Mouse (Mus musculus) spleen, adult 2 months (tissue): ENCODE results near the gene Osbp. TPM values are rescaled to one million over a fixed set of nuclear protein-coding genes. Genes with fewer than 3 reads are reported as not detected.
A peak's percentile ranks its signal among the peaks of the same experiment; 100 is the strongest.
"Not testable (repeated sequence)": the region's sequence is repeated elsewhere in the genome, so short reads cannot be mapped to it uniquely, and the experiment has no call there.

Experiments
- DNase-seq, 2 experiments: peaks; one replicate each; pipeline versions ENCODE4 v3.0.0 to v3.0.0-alpha.2; 2012 to 2021; ENCODE audit warnings: low spot score in 2 of 2, low read depth in 1 of 2
- H3K27ac ChIP-seq: fragments of 200-500 bp; 2 replicates; pipeline ENCODE4 v1.5.1; 2012; ENCODE audit warnings: low read length, inconsistent platforms; ENCODE audit not compliant: insufficient read depth
- H3K27me3 ChIP-seq: fragments of 200-500 bp; 2 replicates; pipeline ENCODE4 v1.6.1; 2012; ENCODE audit warnings: mild to moderate bottlenecking, moderate library complexity, low read length, inconsistent platforms; ENCODE audit not compliant: control insufficient read depth, insufficient read depth
- H3K36me3 ChIP-seq: fragments of 200-500 bp; 2 replicates; pipeline ENCODE4 v1.6.1; 2012; ENCODE audit warnings: mild to moderate bottlenecking, low read length, inconsistent platforms; ENCODE audit not compliant: control insufficient read depth, insufficient read depth
- H3K4me1 ChIP-seq: fragments of 200-500 bp; 2 replicates; pipeline ENCODE4 v1.6.1; 2011; ENCODE audit warnings: inconsistent platforms; ENCODE audit not compliant: control insufficient read depth, insufficient read depth, insufficient read length
- H3K4me3 ChIP-seq: fragments of 200-500 bp; 2 replicates; pipeline ENCODE4 v1.5.1; 2011; ENCODE audit warnings: mild to moderate bottlenecking, inconsistent platforms; ENCODE audit not compliant: insufficient read depth, insufficient read length; ENCODE audit errors: extremely low read depth
- CTCF ChIP-seq: fragments of 200-500 bp; IDR thresholded peaks from 2 replicates; pipeline ENCODE4 v1.5.1; 2011; ENCODE audit warnings: mild to moderate bottlenecking, inconsistent platforms; ENCODE audit not compliant: insufficient read depth, insufficient read length, insufficient replicate concordance; ENCODE audit errors: extremely low read depth
- POLR2A ChIP-seq: fragments of 200-500 bp; IDR thresholded peaks from 2 replicates; pipeline ENCODE4 v1.6.1; 2011; ENCODE audit warnings: low read depth, low read length, inconsistent platforms
- WGBS: fragments of 180-500 bp; shearing (Covaris S2); methylation state at CpG from one replicate; pipeline ENCODE4 v1.1.7; 2018; 5-methylcytosine and 5-hydroxymethylcytosine counted together
- polyA plus RNA-seq: library from polyadenylated mRNA; depleted of rRNA; stranded (reverse); fragments of >200 nt; gene quantifications from 2 replicates; pipeline ENCODE4 v1.2.3, GENCODE M21; 2012; rRNA removed

Gene Osbp
- polyA plus RNA-seq, result 9.5 and 9.6 TPM in 2 replicates

- H3K27ac ChIP-seq, result peak within 1 kb of the TSS; percentile 78
Observed at GRCm38 (mm10) chr19:11965023-11965942, at the start of gene Osbp. Osbp (plus strand) TSS chr19:11965941.

GRCm38 (mm10) chr19:11922068-11922467, 43.7 kb upstream of the Osbp start:
- no peaks in the 10 kb centered on the region for H3K4me1 ChIP-seq
- peaks cover 39% of the 10 kb centered on the region for H3K36me3 ChIP-seq
- 97% methylated on average over 1 of the region's 1 CpGs for WGBS
- no peak overlapping the region for H3K27ac ChIP-seq
- TF ChIP-seq CTCF, result no peak
- TF ChIP-seq POLR2A, result no peak
- no peak overlapping the region for H3K4me3 ChIP-seq
- no peaks in the 10 kb centered on the region for H3K27me3 ChIP-seq
- DNase-seq, result no peak

More at GRCm38 (mm10) chr19:11965023-11965942, at the start of gene Osbp:
- WGBS, result under 1% methylated on average over 59 of the region's 59 CpGs
- peak; percentile 99 to 100 for DNase-seq
- Histone ChIP-seq H3K4me3 (peak within 1 kb of the TSS; percentile 79), H3K4me1 (no peaks in the 10 kb centered on the region), H3K27me3 (no peaks in the 10 kb centered on the region), H3K36me3 (no peaks in the 10 kb centered on the region)
- TF ChIP-seq CTCF (no peak), POLR2A (peak; percentile 79)

GRCm38 (mm10) chr19:11922515-11922914, 43.2 kb upstream of the Osbp start:
- H3K27ac ChIP-seq, DNase-seq, H3K4me1 ChIP-seq, H3K27me3 ChIP-seq, H3K4me3 ChIP-seq: not testable (repeated sequence)
- WGBS, result 97% methylated on average over 2 of the region's 2 CpGs
- H3K36me3 ChIP-seq, result peaks cover 42% of the 10 kb centered on the region

- no peak for DNase-seq
- 90% methylated on average over 2 of the region's 2 CpGs for WGBS
- Histone ChIP-seq H3K27ac (no peak overlapping the region), H3K36me3 (peaks cover 50% of the 10 kb centered on the region), H3K4me1 (no peaks in the 10 kb centered on the region), H3K27me3 (no peaks in the 10 kb centered on the region), H3K4me3 (no peak overlapping the region)
- no peak for TF ChIP-seq POLR2A
- no peak for TF ChIP-seq CTCF
Observed at GRCm38 (mm10) chr19:11926380-11926779, 39.4 kb upstream of the Osbp start.

- Histone ChIP-seq H3K4me3 (no peak overlapping the region), H3K4me1 (no peaks in the 10 kb centered on the region), H3K27me3 (no peaks in the 10 kb centered on the region), H3K27ac (no peak overlapping the region), H3K36me3 (peaks cover 50% of the 10 kb centered on the region)
- WGBS, result 81% methylated on average over 4 of the region's 4 CpGs
- DNase-seq, result no peak
- TF ChIP-seq CTCF (no peak), POLR2A (no peak)
Observed at GRCm38 (mm10) chr19:11928025-11928748, 37.6 kb upstream of the Osbp start.

GRCm38 (mm10) chr19:11946460-11946859, 19.3 kb upstream of the Osbp start:
- H3K27ac ChIP-seq, DNase-seq: not testable (repeated sequence)
- 96% methylated on average over 9 of the region's 9 CpGs for WGBS

GRCm38 (mm10) chr19:11949878-11950277, 15.9 kb upstream of the Osbp start:
- Histone ChIP-seq H3K4me3 (no peak overlapping the region), H3K36me3 (peaks cover 3% of the 10 kb centered on the region; the same call in 1 of the 2 replicates), H3K4me1 (no peaks in the 10 kb centered on the region), H3K27me3 (no peaks in the 10 kb centered on the region), H3K27ac (no peak overlapping the region)
- DNase-seq, result no peak
- WGBS, result 79% methylated on average over 1 of the region's 1 CpGs
- no peak for TF ChIP-seq CTCF
- no peak for TF ChIP-seq POLR2A

More at GRCm38 (mm10) chr19:11946460-11946859, 19.3 kb upstream of the Osbp start:
- not testable (repeated sequence) for H3K4me1 ChIP-seq, H3K4me3 ChIP-seq, H3K27me3 ChIP-seq
- peaks cover 22% of the 10 kb centered on the region for H3K36me3 ChIP-seq
